Mouse (Mus musculus) olfactory bulb, adult 2 months (tissue): ENCODE results near the gene Ak8. TPM values are rescaled to one million over a fixed set of nuclear protein-coding genes. Genes with fewer than 3 reads are reported as not detected.

Experiments used
- H3K27ac ChIP-seq: fragments of 200-500 bp; 2 replicates; pipeline ENCODE4 v1.5.1; 2012; ENCODE audit warnings: low read depth, low read length; ENCODE audit not compliant: insufficient read depth
- H3K4me1 ChIP-seq: fragments of 200-500 bp; 2 replicates; pipeline ENCODE4 v1.6.1; 2012; ENCODE audit warnings: low read length; ENCODE audit not compliant: control insufficient read depth, insufficient read depth
- H3K4me3 ChIP-seq: fragments of 200-500 bp; 2 replicates; pipeline ENCODE4 v1.5.1; 2012; ENCODE audit warnings: mild to moderate bottlenecking, low read depth, low read length, moderate library complexity; ENCODE audit not compliant: insufficient read depth
- CTCF ChIP-seq: fragments of 200-500 bp; IDR thresholded peaks from 2 replicates; pipeline ENCODE4 v1.5.1; 2012; ENCODE audit warnings: low read depth, mild to moderate bottlenecking, low read length, moderate library complexity; ENCODE audit not compliant: insufficient read depth
- POLR2A ChIP-seq: fragments of 200-500 bp; IDR thresholded peaks from 2 replicates; pipeline ENCODE4 v1.6.1; 2012; ENCODE audit warnings: mild to moderate bottlenecking, low read depth, low read length, moderate library complexity; ENCODE audit not compliant: insufficient read depth
- WGBS: fragments of 180-500 bp; shearing (Covaris S2); methylation state at CpG from one replicate; pipeline ENCODE4 v1.1.7; 2018; 5-methylcytosine and 5-hydroxymethylcytosine counted together
- polyA plus RNA-seq: library from polyadenylated mRNA; stranded (reverse); fragments of >200 nt; gene quantifications from 2 replicates; pipeline ENCODE4 v1.2.4, GENCODE M21; 2012; ENCODE audit warnings: low replicate concordance; ENCODE audit not compliant: missing spikeins, insufficient read depth, insufficient read length

Gene Ak8
- polyA plus RNA-seq, 1 experiment = not detected

GRCm38 (mm10) chr2:28747705-28748104 lies 47.7 kb downstream of the Ak8 start:
- Histone ChIP-seq H3K4me1 (peaks cover 9% of the 10 kb centered on the region; the same call in 1 of the 2 replicates), H3K27ac (no peak overlapping the region), H3K4me3 (no peak overlapping the region)
- 85% methylated on average over 2 of the region's 2 CpGs for WGBS
- TF ChIP-seq CTCF (no peak), POLR2A (no peak)

- Histone ChIP-seq H3K27ac (no peak overlapping the region), H3K4me3 (peak overlapping the region; percentile 26), H3K4me1 (peaks cover 9% of the 10 kb centered on the region; the same call in 1 of the 2 replicates)
- TF ChIP-seq CTCF (no peak), POLR2A (no peak)
- WGBS = 4% methylated on average over 17 of the region's 17 CpGs
Measured at GRCm38 (mm10) chr2:28751186-28751585, 51.2 kb downstream of the Ak8 start.

GRCm38 (mm10) chr2:28751658-28752057 lies 51.7 kb downstream of the Ak8 start:
- Histone ChIP-seq H3K4me1 (peaks cover 9% of the 10 kb centered on the region; the same call in 1 of the 2 replicates), H3K27ac (no peak overlapping the region), H3K4me3 (peak overlapping the region; percentile 26)
- TF ChIP-seq POLR2A = no peak
- TF ChIP-seq CTCF = no peak
- 12% methylated on average over 17 of the region's 17 CpGs for WGBS

- peaks cover 9% of the 10 kb centered on the region; the same call in 1 of the 2 replicates for H3K4me1 ChIP-seq
- no peak overlapping the region for H3K27ac ChIP-seq
- TF ChIP-seq POLR2A (no peak), CTCF (no peak)
- WGBS = 44% methylated on average over 8 of the region's 8 CpGs
- no peak overlapping the region for H3K4me3 ChIP-seq
Measured at GRCm38 (mm10) chr2:28752388-28752787, 52.4 kb downstream of the Ak8 start.

- TF ChIP-seq CTCF = 0 out of 2 replicates have a peak, but pooled peaks have one; percentile 34
- TF ChIP-seq POLR2A = no peak
- under 1% methylated on average over 7 of the region's 7 CpGs for WGBS
- H3K27ac ChIP-seq = no peak overlapping the region
- H3K4me1 ChIP-seq = peaks cover 8% of the 10 kb centered on the region; the same call in 1 of the 2 replicates
- no peak overlapping the region for H3K4me3 ChIP-seq
Measured at GRCm38 (mm10) chr2:28755451-28755850, 55.5 kb downstream of the Ak8 start.

DNA sequence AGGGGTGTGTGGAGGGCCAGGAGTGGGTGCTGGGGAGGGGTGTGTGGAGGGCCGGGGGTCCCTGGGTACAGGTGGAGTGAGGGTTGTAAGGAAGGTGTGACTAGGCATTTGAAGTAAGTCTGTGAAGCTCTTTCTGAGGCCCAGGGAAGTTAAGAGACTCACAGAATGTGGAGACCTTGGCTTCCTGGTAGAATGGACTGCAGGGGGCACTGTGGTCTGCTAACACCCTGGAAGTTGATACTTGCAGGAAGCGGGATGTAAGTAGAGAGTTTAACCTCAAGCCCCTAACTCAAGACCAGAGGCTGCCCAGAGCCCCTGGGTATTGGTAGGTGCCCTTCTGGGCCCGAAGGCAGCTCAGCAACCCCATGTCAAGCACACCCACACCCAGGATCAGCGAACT lies 56.2 kb downstream of the Ak8 start:
- WGBS = 40% methylated on average over 4 of the region's 4 CpGs
- Histone ChIP-seq H3K27ac (no peak overlapping the region), H3K4me1 (peaks cover 2% of the 10 kb centered on the region; the same call in 1 of the 2 replicates), H3K4me3 (no peak overlapping the region)
- TF ChIP-seq POLR2A (no peak), CTCF (no peak)

- WGBS = 43% methylated on average over 4 of the region's 4 CpGs
- no peak overlapping the region for H3K27ac ChIP-seq
- H3K4me3 ChIP-seq = no peak overlapping the region
- TF ChIP-seq POLR2A (no peak), CTCF (no peak)
- no peaks in the 10 kb centered on the region for H3K4me1 ChIP-seq
Measured at GRCm38 (mm10) chr2:28759441-28759840, 59.5 kb downstream of the Ak8 start.

GRCm38 (mm10) chr2:28766590-28766989 lies 66.6 kb downstream of the Ak8 start:
- Histone ChIP-seq H3K4me3 (no peak overlapping the region), H3K27ac (no peak overlapping the region), H3K4me1 (no peaks in the 10 kb centered on the region)
- 87% methylated on average over 4 of the region's 4 CpGs for WGBS
- TF ChIP-seq POLR2A (no peak), CTCF (no peak)

GRCm38 (mm10) chr2:28767041-28767440 lies 67.1 kb downstream of the Ak8 start:
- 86% methylated on average over 2 of the region's 2 CpGs for WGBS
- Histone ChIP-seq H3K27ac (no peak overlapping the region), H3K4me3 (no peak overlapping the region), H3K4me1 (no peaks in the 10 kb centered on the region)
- TF ChIP-seq CTCF = no peak
- no peak for TF ChIP-seq POLR2A

- TF ChIP-seq POLR2A (no peak), CTCF (no peak)
- Histone ChIP-seq H3K4me1 (no peaks in the 10 kb centered on the region), H3K27ac (no peak overlapping the region), H3K4me3 (no peak overlapping the region)
- 64% methylated on average over 5 of the region's 5 CpGs for WGBS
Measured at GRCm38 (mm10) chr2:28770697-28771096, 70.7 kb downstream of the Ak8 start.
